Mouse (Mus musculus) left cerebral cortex, adult 11 months (tissue): ENCODE results near the gene Fam187a.

Experiments used
- DNase-seq: peaks from one replicate; pipeline ENCODE4 v3.0.0; 2022; ENCODE audit warnings: low spot score

Fam187a gene

DNA sequence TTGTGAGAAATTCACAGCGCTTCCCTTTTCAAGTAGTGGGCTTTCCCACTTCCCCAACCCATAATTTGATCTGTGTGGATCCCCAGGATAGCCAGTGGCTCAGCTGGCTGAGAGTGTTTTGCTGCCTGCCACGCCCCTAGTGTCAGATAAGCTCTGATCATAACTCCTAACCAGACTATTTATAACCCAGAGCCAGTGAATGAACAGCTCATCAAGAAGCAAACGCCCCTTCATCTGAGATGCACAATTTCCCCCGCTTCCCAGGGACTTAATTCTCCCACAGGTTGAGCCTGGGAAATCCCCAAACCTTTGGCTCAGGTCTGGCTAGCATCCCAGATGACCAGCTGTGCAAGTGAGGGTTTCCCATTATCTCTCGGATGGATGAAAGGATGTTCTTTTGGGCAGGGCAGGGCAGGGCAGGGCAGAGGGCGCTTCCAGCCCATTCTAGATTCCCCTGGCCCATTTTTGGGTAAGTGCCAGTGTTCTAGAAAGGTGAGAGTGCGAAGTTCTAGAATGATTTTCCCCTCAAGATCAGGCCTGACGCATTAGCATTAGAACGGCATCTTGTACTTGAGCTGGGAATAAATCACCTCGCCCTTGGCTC is at the start of gene Fam187a:
Gene Fam187a (plus strand): TSS at position 554 of the 604 bp plus-strand sequence.
- no peak for DNase-seq

DNA sequence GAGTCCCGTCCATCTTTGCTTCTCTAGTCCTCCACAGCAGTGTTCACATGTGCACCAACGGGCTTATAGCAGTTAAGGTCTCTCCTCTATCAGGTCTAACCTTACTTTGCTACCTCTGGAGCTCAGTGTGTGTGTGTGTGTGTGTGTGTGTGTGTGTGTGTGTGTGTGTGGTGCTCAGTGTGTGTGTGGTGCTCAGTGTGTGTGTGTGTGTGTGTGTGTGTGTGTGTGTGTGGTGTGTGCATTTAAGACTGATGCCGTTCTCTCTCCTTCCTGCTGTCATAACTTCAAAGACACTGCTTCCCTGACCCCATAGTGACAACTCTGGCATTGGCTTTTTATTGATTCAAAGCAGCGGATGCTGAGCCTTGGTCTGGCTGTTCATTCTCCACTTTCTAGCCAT is 49.4 kb upstream of the Fam187a start, which contains the start of gene Higd1b:
Gene Higd1b (plus strand): TSS at position 301 of the 400 bp plus-strand sequence.
- DNase-seq: no peak

- no peak for DNase-seq
Measured at GRCm38 (mm10) chr11:102836146-102836545, 48.8 kb upstream of the Fam187a start.

DNA sequence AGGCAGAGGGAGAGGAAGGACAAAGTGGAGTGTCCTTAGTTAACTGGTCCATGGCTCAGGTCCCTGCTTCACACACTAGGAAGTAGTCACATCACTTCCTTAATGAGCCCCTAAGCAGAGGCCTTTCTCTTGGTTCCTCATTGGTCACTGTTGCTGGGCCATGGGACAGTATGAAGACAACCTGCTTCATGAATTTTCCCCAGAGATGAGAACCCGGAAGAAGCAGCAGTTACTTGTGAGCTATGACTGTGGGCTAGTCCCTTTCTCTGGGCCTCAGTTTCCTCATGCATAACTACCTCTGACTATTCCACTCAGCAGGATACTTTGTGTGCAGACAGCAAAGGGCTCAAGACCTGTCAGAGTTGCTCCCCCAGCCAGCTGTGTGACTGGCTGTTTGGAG is 47.6 kb upstream of the Fam187a start:
- no peak for DNase-seq

DNA sequence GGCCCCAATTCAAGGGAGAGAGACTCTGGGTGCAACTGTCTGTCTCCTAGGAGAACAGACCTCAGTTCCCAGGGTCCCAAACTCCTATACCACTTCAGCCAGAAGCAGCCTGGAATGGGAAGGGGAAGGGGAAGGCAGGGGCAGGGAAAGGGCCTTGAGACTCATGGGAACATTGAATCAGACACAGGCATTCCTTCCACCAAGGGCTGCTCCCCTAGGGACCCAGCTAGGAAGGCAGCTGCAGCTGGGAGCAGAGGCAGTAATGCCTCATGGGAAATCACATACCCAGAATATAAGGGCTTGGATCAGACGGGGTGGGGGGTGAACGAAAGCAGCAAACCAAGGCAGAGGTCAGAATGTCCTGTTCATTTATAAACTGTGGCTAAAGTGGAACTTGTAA is 46.8 kb upstream of the Fam187a start:
- DNase-seq: no peak

DNA sequence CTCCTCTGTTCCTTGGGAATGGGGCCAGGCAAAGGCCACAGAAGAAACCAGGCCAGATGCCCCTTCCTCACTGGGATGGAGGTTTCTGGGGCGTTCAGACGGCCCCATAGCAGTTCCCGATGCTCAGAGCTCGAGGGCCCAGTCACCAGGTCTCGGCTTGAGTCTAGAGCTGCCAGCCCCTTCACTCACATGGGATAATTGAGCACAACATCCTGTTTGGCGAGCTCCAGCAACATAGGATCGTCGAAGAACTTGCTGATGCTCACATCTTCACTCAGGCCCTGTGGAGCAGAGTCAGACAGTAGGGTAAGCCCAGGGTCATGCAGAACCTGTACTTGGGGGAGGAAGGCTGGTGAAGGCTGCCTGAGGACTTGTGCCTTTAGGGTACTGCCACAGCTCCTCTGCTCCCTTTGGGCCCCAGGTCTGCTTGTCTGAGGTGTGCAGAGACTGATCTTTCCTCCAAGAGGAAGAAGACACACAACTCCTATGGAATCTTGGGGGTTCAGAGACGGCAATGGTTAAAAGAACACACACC is 46.3 kb upstream of the Fam187a start:
- DNase-seq: no peak

DNA sequence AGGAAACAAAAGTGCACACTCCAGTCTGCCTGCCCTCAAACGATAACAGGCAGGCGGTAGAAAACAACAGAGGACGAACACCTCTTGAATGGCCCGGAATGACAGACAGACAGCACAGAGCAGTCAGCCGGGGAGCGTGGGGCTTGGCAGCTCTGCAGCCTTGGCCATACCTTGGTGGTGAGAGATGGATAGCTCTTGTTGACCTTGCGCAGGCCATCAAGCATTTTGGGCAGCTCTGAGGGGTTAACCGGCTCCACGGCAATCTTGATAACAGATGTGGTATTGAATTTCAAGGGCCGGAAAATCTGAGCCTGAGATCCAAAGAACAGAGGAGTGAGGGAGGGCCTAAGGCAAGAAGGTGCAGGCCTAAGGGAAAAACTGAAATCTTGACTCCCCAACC is 39.0 kb upstream of the Fam187a start:
- DNase-seq: no peak

DNA sequence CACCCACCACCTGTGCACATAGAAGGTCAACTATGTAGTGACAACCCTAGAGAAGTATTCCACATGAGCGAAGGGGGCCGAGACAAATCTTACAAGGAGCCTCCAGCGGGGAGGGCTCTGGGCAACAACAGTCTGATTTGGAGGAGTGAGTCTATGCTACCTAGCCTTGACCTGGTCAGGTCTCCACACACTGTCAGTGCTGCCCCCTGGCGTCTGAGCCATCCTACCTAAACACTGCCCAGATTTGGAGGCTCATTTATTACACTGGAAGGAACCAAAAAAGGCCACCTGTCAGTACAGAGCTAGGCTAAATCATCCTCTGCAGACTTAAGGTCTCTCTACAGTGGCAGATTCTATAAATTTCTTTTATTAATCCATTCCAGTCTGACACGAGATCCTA is 33.1 kb upstream of the Fam187a start:
- DNase-seq: no peak

- DNase-seq: no peak
Measured at GRCm38 (mm10) chr11:102853760-102854159, 31.2 kb upstream of the Fam187a start.

DNA sequence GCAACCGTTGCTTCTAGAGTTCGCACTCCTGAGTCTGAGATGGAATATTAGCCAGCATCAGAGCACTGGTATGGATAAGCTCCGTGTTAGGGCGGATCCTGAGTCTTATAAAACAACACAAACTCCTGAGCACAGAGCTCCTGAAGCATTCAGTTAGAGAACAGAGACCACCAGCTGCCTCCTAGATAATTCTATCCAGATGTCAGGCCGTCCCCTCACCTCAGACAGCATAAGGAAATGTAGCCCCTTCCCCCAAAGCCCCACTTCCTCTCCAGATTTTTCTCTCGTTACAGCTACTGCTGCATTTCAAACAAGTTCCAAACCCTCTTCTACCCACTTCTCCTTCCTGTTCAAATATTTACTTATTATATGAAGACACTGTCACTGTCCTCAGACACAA is 29.0 kb upstream of the Fam187a start:
- no peak for DNase-seq

DNA sequence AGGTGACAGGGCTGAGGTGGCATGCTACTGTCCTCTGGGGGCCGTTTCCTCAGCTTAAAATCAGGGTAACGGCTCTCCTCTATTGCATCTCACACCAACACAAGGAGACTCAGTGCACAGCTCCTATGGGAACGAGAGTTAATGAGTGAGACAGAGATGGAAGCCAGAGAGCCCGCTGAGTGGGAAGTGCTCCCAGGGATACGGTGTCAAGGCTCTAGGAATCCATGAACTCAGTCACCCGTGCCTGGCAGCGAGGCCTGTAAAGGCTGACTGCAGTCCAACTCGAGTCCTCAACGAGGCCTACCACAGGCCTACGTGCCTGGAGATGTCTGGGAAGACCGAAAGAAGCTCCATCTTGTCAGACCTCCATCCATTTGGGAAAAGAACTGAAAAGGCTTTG is 26.0 kb upstream of the Fam187a start:
- no peak for DNase-seq

DNA sequence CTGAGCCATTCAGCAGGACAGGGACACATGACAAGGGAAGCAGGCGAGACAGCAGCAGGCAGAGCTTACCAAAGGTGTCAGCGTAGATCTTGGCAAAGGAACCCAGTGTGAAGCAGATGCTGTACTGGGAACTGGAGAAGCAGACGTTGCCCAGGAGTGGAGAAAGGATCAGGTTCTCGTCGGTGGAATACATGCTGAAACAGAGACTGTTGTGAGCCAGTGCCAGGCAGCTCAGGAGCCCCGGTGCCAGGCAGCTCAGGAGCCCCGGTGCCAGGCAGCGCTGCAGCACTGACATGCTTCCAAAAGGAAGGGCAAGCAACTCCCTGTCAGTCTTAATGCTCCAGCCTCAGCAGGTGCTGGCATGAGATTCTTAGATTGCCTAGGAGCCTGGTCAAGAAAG is 25.0 kb upstream of the Fam187a start:
- peak; percentile 35 for DNase-seq

DNA sequence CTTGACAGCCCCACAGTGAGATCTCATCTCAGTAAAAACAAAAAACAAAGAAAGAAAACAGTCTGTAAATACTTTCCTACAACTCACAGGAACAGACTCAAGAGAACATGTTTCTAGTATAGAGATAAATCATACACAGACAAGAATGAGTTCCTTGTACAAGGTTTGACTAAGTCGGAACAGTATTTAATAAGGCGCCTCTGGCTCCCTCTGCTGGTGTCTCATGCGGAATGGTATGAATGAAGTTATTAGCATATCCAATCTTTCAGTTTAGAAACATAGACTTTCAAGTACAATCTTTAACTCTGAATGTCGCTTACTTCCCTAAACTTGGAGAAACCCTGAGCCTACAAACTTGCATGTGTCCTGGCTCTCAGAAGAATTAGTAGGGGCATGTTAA is 20.7 kb upstream of the Fam187a start:
- no peak for DNase-seq

GRCm38 (mm10) chr11:102874801-102875334 is 10.1 kb upstream of the Fam187a start:
- DNase-seq: peak; percentile 72

DNA sequence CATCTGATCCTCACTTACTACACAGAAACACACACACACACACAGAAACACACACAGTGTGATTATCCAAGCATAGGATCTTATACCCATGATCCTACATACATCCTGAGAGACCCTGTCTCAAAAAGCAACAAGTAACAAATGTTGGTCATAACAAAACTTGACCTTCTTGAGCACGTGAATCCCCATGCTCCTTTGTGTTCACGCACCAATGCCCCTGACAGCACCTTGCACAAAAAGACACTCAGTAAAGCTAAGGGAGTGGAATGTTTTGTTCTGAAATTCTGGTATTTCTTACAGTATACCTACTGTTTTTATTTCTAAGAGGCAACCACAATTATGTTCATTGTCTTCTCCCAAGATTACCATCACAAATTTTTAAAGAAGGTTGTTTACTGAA is 5.4 kb upstream of the Fam187a start:
- no peak for DNase-seq

- peak; percentile 91 for DNase-seq
Measured at GRCm38 (mm10) chr11:102880585-102881313, 4.2 kb upstream of the Fam187a start, which contains the start of the genes Eftud2 and Ccdc103. TSS of gene Eftud2 (minus strand) at chr11:102880985. TSS of gene Ccdc103 (plus strand) at chr11:102881204.

DNA sequence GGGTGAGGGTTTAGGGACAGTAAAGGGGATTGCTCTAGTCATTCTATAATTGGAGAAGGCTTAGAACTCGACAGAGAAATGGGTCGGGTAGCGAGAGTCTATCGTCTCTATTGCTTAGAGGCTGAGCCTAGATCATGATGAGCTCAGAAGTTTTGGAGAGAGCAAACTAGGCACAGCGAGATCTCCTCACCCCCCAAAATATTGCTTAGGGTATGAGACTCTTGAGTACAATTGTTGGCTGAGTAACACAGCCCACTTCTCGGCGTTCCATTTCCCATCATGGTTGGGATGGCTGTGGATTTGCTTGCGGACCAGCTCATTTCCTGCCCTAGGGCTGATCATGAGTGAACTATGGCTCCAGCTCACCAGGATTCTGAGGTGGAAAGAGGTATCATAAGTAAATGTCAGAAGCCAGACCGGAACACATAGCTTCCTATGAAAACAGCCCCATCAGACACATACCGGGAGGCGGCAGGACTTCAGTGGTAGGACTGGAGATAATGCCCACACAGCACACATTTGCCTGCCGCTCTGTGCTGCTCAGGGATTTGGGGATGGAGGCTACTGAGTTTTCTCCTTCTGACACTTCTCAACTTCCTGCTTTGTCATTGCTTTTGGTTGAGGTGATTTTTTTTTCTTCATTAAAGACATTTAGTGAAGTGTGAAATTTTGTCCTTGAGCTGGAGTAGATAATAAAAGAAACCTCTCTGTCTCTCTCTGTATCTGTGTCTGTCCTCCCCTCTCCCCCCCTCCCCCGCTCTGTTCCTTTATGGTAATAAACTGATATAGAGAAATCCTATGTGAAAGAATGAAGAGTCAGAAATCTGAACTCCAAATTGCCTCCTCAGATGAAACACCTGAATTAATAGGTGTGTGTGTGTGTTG is 3.4 kb upstream of the Fam187a start:
- DNase-seq: no peak

GRCm38 (mm10) chr11:102887433-102887832 is 2.5 kb downstream of the Fam187a start:
- no peak for DNase-seq

- DNase-seq: no peak
Measured at GRCm38 (mm10) chr11:102888135-102888534, 3.2 kb downstream of the Fam187a start.

GRCm38 (mm10) chr11:102890096-102890495 is 5.1 kb downstream of the Fam187a start:
- no peak for DNase-seq

DNA sequence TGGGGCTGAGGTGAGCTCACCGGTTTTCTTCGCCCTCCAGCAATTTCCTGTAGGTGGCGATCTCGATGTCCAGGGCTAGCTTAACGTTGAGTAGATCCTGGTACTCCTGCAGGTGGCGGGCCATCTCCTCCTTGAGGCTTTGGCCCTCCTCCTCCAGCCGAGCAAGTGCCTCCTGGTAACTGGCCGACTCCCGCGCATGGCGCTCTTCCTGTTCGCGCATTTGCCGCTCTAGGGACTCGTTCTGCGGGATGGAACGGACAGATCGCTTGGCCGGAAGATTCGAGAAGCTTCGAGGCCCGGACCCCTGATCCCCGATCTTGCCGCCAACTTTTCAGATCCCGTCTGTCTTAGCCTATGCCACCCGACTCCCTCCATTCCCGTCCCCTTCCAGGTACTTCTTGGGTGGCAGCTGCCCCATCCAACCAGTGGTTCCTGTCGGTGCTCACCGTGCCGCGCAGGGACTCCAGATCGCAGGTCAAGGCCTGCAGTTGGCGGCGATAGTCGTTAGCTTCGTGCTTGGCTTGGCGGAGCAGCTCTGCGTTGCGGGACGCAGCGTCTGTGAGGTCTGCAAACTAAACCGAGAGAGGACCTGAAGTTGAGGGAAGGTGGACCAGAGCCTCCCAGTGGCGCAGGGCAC is 8.2 kb downstream of the Fam187a start:
- DNase-seq: no peak

GRCm38 (mm10) chr11:102894716-102895115 is 9.7 kb downstream of the Fam187a start:
- DNase-seq: no peak
